Comparison of ENCODE assay signal across 16 mouse cellular contexts in the genomic region with DNA sequence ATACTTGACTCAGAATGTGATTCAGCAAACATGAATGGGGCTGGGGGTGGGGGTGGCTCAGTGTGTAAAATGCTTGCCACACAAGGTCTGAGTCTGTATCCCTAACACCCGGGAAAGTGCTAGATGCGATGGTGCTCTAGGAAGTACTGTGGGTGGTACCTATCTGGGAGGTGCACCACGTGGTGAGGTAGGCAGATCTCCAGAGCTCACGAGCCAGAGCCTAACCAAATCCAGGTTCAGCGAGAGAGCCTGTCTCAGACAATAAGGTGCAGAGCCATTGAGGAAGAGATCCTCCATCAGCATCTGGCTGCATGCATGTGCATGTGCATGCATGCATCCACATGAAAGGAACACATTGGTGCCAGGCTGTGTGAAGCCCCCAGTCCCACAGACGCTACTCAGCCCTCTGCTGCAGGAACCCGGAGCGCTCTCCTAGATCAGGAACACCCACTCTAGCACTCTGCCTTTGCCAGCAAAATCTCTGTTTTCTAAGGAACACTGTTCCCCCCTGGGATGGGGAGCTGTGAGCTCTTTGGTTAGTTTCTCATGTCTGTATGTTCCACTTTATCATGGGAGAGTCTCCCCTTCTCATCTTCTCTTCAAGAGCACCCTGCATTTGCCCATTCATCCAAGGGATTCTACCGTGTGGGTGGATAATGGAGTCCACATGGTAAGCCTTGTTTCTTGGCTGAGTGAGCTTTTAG.
"Had no signal": no experiment of that assay in that cellular context is flagged by ENCODE, and none has a peak within 500 bp of the region (broad histone marks: within the 10 kb centered on the region; RNA-seq: fewer than 3 reads in every experiment).

No protein-coding gene starts in this region.

- H3K27me3 ChIP-seq: neural tube, embryonic 15.5 days had no signal

- ATAC-seq: hindbrain, embryonic 16.5 days; intestine, postnatal 0 days; liver, embryonic 12.5 days had no signal

- H3K4me3 ChIP-seq: limb, embryonic 15.5 days; liver, embryonic 12.5 days; midbrain, embryonic 10.5 days; myocyte; neural tube, embryonic 15.5 days had no signal

- H3K27ac ChIP-seq: limb, embryonic 15.5 days; liver, embryonic 12.5 days; midbrain, embryonic 10.5 days; neural tube, embryonic 15.5 days; stomach, postnatal 0 days had no signal

- H3K9me3 ChIP-seq: limb, embryonic 15.5 days; liver, embryonic 12.5 days; midbrain, embryonic 10.5 days; neural tube, embryonic 15.5 days had no signal

- H3K9ac ChIP-seq: limb, embryonic 15.5 days; liver, embryonic 12.5 days; lung, embryonic 14.5 days; neural tube, embryonic 15.5 days had no signal

- H3K36me3 ChIP-seq: limb, embryonic 15.5 days; liver, embryonic 12.5 days had no signal

- H3K4me1 ChIP-seq: limb, embryonic 15.5 days; liver, embryonic 12.5 days had no signal

- DNase-seq: kidney, adult 8-10 months; kidney, postnatal 36 days; layer of hippocampus, adult 9-11 months; layer of hippocampus, postnatal 36 days; lung, embryonic 14.5 days; lung, postnatal 10 days; lung, postnatal 4 days; midbrain, embryonic 14.5 days had no signal

- H3K4me2 ChIP-seq: limb, embryonic 15.5 days; liver, embryonic 12.5 days; lung, embryonic 14.5 days; neural tube, embryonic 15.5 days had no signal
